Mouse (Mus musculus) hematopoietic multipotent progenitor cell, adult 10-12 weeks (in vitro differentiated cells): ENCODE data around the gene Tpbpa. TPM values are rescaled to one million over a fixed set of nuclear protein-coding genes. Genes with fewer than 3 reads are reported as not detected.

ENCODE experiments used
- polyA plus RNA-seq: library from polyadenylated mRNA; stranded (reverse); fragments of >175 nt; gene quantifications from 2 replicates; pipeline ENCODE4 v1.2.3, GENCODE M21; 2012; ENCODE audit warnings: low replicate concordance

Tpbpa gene
- polyA plus RNA-seq, result not detected in 2 replicates

DNA sequence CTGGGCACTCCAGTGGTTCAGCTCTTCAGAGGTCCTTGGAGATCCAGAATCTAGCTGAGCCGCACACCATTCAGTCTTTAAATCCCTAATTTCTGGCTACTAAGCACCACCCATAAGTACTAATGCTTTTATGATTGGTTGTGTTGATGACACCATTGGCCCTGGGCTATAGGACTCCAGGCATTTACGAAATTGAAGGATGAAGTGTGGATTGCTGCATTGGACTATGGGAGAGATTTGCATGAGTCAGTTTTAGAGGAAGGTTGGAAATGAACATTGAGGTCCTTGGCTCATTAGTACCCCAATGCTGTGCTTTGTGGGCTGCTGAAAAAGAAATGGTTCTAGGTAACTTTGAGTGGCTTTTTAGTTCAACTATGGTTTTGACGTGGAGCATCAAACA, at the start of gene Tpbpa:
Gene Tpbpa, minus strand, starts transcription at position 101 of the 400 bp plus-strand sequence.

GRCm38 (mm10) chr13:60936500-60936901, 5.3 kb downstream of the Tpbpa start, which contains the start of the genes Gm49391 and Ctla2a:
TSS of gene Gm49391 (minus strand) at chr13:60936571.
TSS of gene Ctla2a (minus strand) at chr13:60936625.

GRCm38 (mm10) chr13:60935490-60935889, 6.3 kb downstream of the Tpbpa start, which contains the start of gene Gm49393:
TSS of gene Gm49393 (minus strand) at chr13:60935590.

GRCm38 (mm10) chr13:60904780-60905179, 37.0 kb downstream of the Tpbpa start, which contains the start of gene Tpbpb:
TSS of gene Tpbpb (minus strand) at chr13:60904880.

DNA sequence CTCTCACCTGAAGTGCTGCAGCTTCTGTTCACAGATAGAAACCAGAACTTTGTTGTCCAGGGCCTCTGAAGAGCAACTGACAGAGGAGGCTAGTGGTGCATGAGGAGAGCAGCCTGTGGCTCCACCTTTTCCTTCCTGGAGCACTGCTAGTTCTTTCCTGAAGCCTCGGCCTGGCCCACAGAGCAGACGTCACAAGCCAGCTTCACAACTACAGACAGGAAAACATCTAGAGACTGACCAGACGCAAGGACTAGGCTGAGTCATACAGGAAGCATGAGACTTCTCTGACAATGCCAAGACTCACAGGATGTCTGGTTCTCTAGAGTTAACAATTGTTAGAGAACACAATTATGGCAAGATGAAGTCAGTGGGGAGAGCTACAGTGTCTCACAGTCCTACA, 44.5 kb downstream of the Tpbpa start, which contains the start of gene Ctla2b:
Gene Ctla2b, minus strand, starts transcription at position 120 of the 400 bp plus-strand sequence.

DNA sequence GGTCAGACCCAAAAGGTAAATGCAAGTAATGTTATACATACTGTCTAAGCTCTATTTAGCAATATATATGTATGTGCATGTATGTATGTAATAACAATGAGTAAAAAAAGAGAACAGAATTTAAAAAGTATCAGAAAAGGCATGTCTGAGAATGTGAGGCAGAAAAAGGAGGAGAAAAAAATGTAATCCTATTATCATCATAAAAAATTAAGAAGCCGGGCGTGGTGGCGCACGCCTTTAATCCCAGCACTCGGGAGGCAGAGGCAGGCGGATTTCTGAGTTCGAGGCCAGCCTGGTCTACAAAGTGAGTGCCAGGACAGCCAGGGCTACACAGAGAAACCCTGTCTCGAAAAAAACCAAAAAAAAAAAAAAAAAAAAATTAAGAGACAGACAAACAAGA, 45.0 kb downstream of the Tpbpa start, which contains the start of gene Gm49392:
Gene Gm49392, minus strand, starts transcription at position 101 of the 400 bp plus-strand sequence.

Other genes with a start within 250 kb of the Tpbpa start
- not detected in 2 replicates for gene BC051665, start 155.6 kb downstream of the Tpbpa start, polyA plus RNA-seq
- not detected in 2 replicates for gene Ctsll3, start 139.1 kb downstream of the Tpbpa start, polyA plus RNA-seq
- 0.85 TPM in 1 of 2 replicates, not detected in the other for gene 4930486L24Rik, start 77.5 kb downstream of the Tpbpa start, polyA plus RNA-seq
- not detected in 2 replicates for gene Gm49392, start 45.1 kb downstream of the Tpbpa start, polyA plus RNA-seq
- gene Ctla2b, start 44.5 kb downstream of the Tpbpa start, polyA plus RNA-seq, result 0.29 and 0.31 TPM in 2 replicates
- gene Tpbpb, start 37.1 kb downstream of the Tpbpa start, polyA plus RNA-seq, result not detected in 2 replicates
- not detected in 2 replicates for gene Gm49393, start 6.4 kb downstream of the Tpbpa start, polyA plus RNA-seq
- gene Gm49391, start 5.4 kb downstream of the Tpbpa start, polyA plus RNA-seq, result 0.47 TPM in 1 of 2 replicates, not detected in the other
- 2.0 and 3.2 TPM in 2 replicates for gene Ctla2a, start 5.4 kb downstream of the Tpbpa start, polyA plus RNA-seq
- gene Ctsj, start 64.0 kb upstream of the Tpbpa start, polyA plus RNA-seq, result not detected in 2 replicates
- gene Ctsq, start 98.6 kb upstream of the Tpbpa start, polyA plus RNA-seq, result not detected in 2 replicates
- not detected in 2 replicates for gene Ctsr, start 222.3 kb upstream of the Tpbpa start, polyA plus RNA-seq